Mouse (Mus musculus): ENCODE measurements around the gene Lta.

GRCm38 (mm10) chr17:35241305-35242014 lies 36.3 kb upstream of the Lta start, which contains the start of gene Ddx39b:
- TF ChIP-seq POLR2A (IDR thresholded peaks at IDR 0.05; ENCODE audit: low read depth, low read length) (peak; percentile 85), CTCF (conservative IDR thresholded peaks at IDR 0.05; ENCODE audit: insufficient read depth, insufficient read length, low read depth, low read length) (no peak)

Data from kidney, adult 2 months (tissue).